In the genomic region with DNA sequence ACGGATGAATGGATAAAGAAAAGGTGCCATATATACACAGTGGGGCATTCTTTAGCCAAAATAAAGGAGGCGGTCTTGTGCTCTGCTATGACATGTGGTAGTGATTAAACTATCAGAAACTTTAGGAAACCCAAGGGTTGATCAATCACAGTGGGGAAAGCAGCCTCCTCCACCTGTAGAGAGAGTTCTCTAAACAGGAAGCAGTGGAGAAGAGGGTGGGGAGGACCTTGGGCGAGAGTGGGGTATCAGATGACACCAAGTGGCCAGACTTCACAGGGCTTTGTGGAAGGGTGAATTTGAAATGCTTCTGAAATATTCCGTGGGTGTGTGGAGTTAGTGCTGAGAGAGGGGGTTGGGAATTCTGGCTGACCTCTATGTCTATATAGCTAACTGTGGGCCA, we compare ENCODE assay signal across 40 mouse cellular contexts. TPM values are rescaled to one million over a fixed set of nuclear protein-coding genes. Genes with fewer than 3 reads are reported as not detected.
DNase-seq lines count a peak whose midpoint lies in the region; ATAC-seq lines count a peak whose summit lies in the region.
"Had no signal": no experiment of that assay in that cellular context is flagged by ENCODE, and none has a peak within 500 bp of the region (broad histone marks: within the 10 kb centered on the region; RNA-seq: fewer than 3 reads in every experiment).

No protein-coding gene starts in this region.

- H3K9me3 ChIP-seq in embryonic facial prominence, embryonic 14.5 days (ENCODE audit: control insufficient read depth, low read length): no peaks in the 10 kb centered on the region
- H3K9me3 ChIP-seq: G1E; kidney, embryonic 15.5 days; limb, embryonic 15.5 days; stomach, embryonic 15.5 days had no signal

- no peak overlapping the region for H3K9ac ChIP-seq in embryonic facial prominence, embryonic 14.5 days (ENCODE audit: low read depth, low read length)
- H3K9ac ChIP-seq: heart, embryonic 13.5 days; hindbrain, embryonic 15.5 days; kidney, embryonic 15.5 days; limb, embryonic 15.5 days; liver, embryonic 13.5 days; neural tube, embryonic 12.5 days; stomach, embryonic 15.5 days had no signal

- no peaks in the 10 kb centered on the region for H3K36me3 ChIP-seq in embryonic facial prominence, embryonic 14.5 days (ENCODE audit: control insufficient read depth, insufficient read depth, low read length)
- H3K36me3 ChIP-seq: G1E; heart, embryonic 13.5 days; hindbrain, embryonic 15.5 days; kidney, embryonic 15.5 days; limb, embryonic 15.5 days; liver, embryonic 13.5 days; neural tube, embryonic 12.5 days; stomach, embryonic 15.5 days had no signal

- peak; percentile 53 for DNase-seq in heart, adult 11 months
- no peak for DNase-seq in heart, postnatal 14 days
- DNase-seq in urinary bladder, postnatal 10 days (ENCODE audit: low spot score): peak; percentile 2
- no peak for DNase-seq in urinary bladder, postnatal 25 days (ENCODE audit: low spot score)
- peak; percentile 20 for DNase-seq in embryonic facial prominence, embryonic 14.5 days (ENCODE audit: low spot score)
- DNase-seq in mesoderm, embryonic 11.5 days (ENCODE audit: low read depth, low spot score): peak; percentile 47
- no peak for DNase-seq in B cell, adult 2 months
- DNase-seq in MN1 (ENCODE audit: low spot score): no peak
- DNase-seq: adrenal gland, postnatal 25 days; cerebellum, adult 11-12 months; cerebellum, adult 9-11 months; gastrocnemius, adult 2 months; gastrocnemius, postnatal 36 days; heart, postnatal 10 days; kidney, adult 18-20 months; kidney, postnatal 25 days; liver, embryonic 13.5 days; lung, adult 2 months; lung, postnatal 10 days; midbrain, embryonic 14.5 days had no signal

- intact Hi-C loops in heart, postnatal 14 days (cut with DNase I): no loop called here

- H3K4me3 ChIP-seq in embryonic facial prominence, embryonic 14.5 days (ENCODE audit: low read depth, low read length): no peak overlapping the region
- H3K4me3 ChIP-seq: gastrocnemius, adult 2 months; heart, embryonic 13.5 days; hindbrain, embryonic 15.5 days; kidney, embryonic 15.5 days; limb, embryonic 15.5 days; liver, embryonic 13.5 days; neural tube, embryonic 12.5 days; stomach, embryonic 15.5 days had no signal

- H3K4me2 ChIP-seq in embryonic facial prominence, embryonic 14.5 days (ENCODE audit: low read depth, low read length): no peak overlapping the region
- H3K4me2 ChIP-seq: heart, embryonic 13.5 days; hindbrain, embryonic 15.5 days; kidney, embryonic 15.5 days; limb, embryonic 15.5 days; liver, embryonic 13.5 days; neural tube, embryonic 12.5 days; stomach, embryonic 15.5 days had no signal

- H3K27ac ChIP-seq in embryonic facial prominence, embryonic 14.5 days (replicated peaks; ENCODE audit: low read depth, low read length): no peak overlapping the region
- H3K27ac ChIP-seq: gastrocnemius, adult 2 months; heart, embryonic 13.5 days; hindbrain, embryonic 15.5 days; kidney, embryonic 15.5 days; limb, embryonic 15.5 days; liver, embryonic 13.5 days; macrophage; neural tube, embryonic 12.5 days; stomach, embryonic 15.5 days had no signal

- no peaks in the 10 kb centered on the region for H3K4me1 ChIP-seq in embryonic facial prominence, embryonic 14.5 days (ENCODE audit: control insufficient read depth, insufficient read depth, low read length)
- H3K4me1 ChIP-seq: heart, embryonic 13.5 days; hindbrain, embryonic 15.5 days; kidney, embryonic 15.5 days; limb, embryonic 15.5 days; liver, embryonic 13.5 days; neural tube, embryonic 12.5 days; stomach, embryonic 15.5 days had no signal

- no peaks in the 10 kb centered on the region for H3K27me3 ChIP-seq in embryonic facial prominence, embryonic 14.5 days (replicated peaks; ENCODE audit: control insufficient read depth, insufficient read depth, low read length)
- H3K27me3 ChIP-seq: heart, embryonic 13.5 days; hindbrain, embryonic 15.5 days; kidney, embryonic 15.5 days; limb, embryonic 15.5 days; liver, embryonic 13.5 days; neural tube, embryonic 12.5 days; stomach, embryonic 15.5 days had no signal

- 22% methylated on average over 4 of the region's 4 CpGs for WGBS in embryonic facial prominence, embryonic 14.5 days

- ATAC-seq in embryonic facial prominence, embryonic 14.5 days (ENCODE audit: low read depth): peak; percentile 44; the same call in 1 of the 2 replicates
- ATAC-seq: forebrain, embryonic 14.5 days had no signal

RNA-seq across cellular contexts. Expression of gene Lypd9, which starts 0.9 kb away (rescaled TPM):
- not detected for total RNA-seq in heart, postnatal 14 days (2021)
- not detected in 2 replicates for polyA plus RNA-seq in embryonic facial prominence, embryonic 14.5 days (2014; fragmentation: Nextera tagmentation; extraction: Ambion mirVana)
- total RNA-seq: adrenal gland, postnatal 25 days; G1E; gastrocnemius, adult 2 months; gastrocnemius, postnatal 36 days; heart, adult 8-10 months; heart, postnatal 10 days; layer of hippocampus, adult 18-20 months; layer of hippocampus, postnatal 10 days; left cerebral cortex, adult 18-20 months; left cerebral cortex, postnatal 14 days; megakaryocyte-erythroid progenitor cell, adult 5-6 weeks; monocyte, adult 5-6 weeks had no signal
- polyA plus RNA-seq: cortical plate, adult 2 months; forebrain, embryonic 14.5 days; frontal cortex, adult 2 months; G1E; heart, embryonic 13.5 days; hindbrain, embryonic 15.5 days; intestine, embryonic 14.5 days; kidney, embryonic 15.5 days; limb, embryonic 15.5 days; liver, embryonic 13.5 days; lung, adult 2 months; macrophage; midbrain, embryonic 14.5 days; neural tube, embryonic 12.5 days; small intestine, adult 2 months; stomach, embryonic 15.5 days had no signal

RNA-seq across cellular contexts. Expression of gene Olfr30, which starts 8.5 kb away (rescaled TPM):
- total RNA-seq in heart, postnatal 14 days (2021): not detected
- polyA plus RNA-seq in embryonic facial prominence, embryonic 14.5 days (2014; fragmentation: Nextera tagmentation; extraction: Ambion mirVana): 0.13 and 0.15 TPM in 2 replicates
- total RNA-seq: adrenal gland, postnatal 25 days; G1E; gastrocnemius, adult 2 months; gastrocnemius, postnatal 36 days; heart, adult 8-10 months; heart, postnatal 10 days; layer of hippocampus, adult 18-20 months; layer of hippocampus, postnatal 10 days; left cerebral cortex, adult 18-20 months; left cerebral cortex, postnatal 14 days; megakaryocyte-erythroid progenitor cell, adult 5-6 weeks; monocyte, adult 5-6 weeks had no signal
- polyA plus RNA-seq: cortical plate, adult 2 months; forebrain, embryonic 14.5 days; frontal cortex, adult 2 months; G1E; heart, embryonic 13.5 days; hindbrain, embryonic 15.5 days; intestine, embryonic 14.5 days; kidney, embryonic 15.5 days; limb, embryonic 15.5 days; liver, embryonic 13.5 days; lung, adult 2 months; macrophage; midbrain, embryonic 14.5 days; neural tube, embryonic 12.5 days; small intestine, adult 2 months; stomach, embryonic 15.5 days had no signal

RNA-seq across cellular contexts. Expression of gene Gm12253, which starts 21.2 kb away (rescaled TPM):
- total RNA-seq in heart, postnatal 14 days (2021): not detected
- polyA plus RNA-seq in embryonic facial prominence, embryonic 14.5 days (2014; fragmentation: Nextera tagmentation; extraction: Ambion mirVana): not detected in 2 replicates
- total RNA-seq: adrenal gland, postnatal 25 days; G1E; gastrocnemius, adult 2 months; gastrocnemius, postnatal 36 days; heart, adult 8-10 months; heart, postnatal 10 days; layer of hippocampus, adult 18-20 months; layer of hippocampus, postnatal 10 days; left cerebral cortex, adult 18-20 months; left cerebral cortex, postnatal 14 days; megakaryocyte-erythroid progenitor cell, adult 5-6 weeks; monocyte, adult 5-6 weeks had no signal
- polyA plus RNA-seq: cortical plate, adult 2 months; forebrain, embryonic 14.5 days; frontal cortex, adult 2 months; G1E; heart, embryonic 13.5 days; hindbrain, embryonic 15.5 days; intestine, embryonic 14.5 days; kidney, embryonic 15.5 days; limb, embryonic 15.5 days; liver, embryonic 13.5 days; lung, adult 2 months; macrophage; midbrain, embryonic 14.5 days; neural tube, embryonic 12.5 days; small intestine, adult 2 months; stomach, embryonic 15.5 days had no signal

RNA-seq across cellular contexts. Expression of gene 1810065E05Rik, which starts 32.7 kb away (rescaled TPM):
- not detected for total RNA-seq in heart, postnatal 14 days (2021)
- polyA plus RNA-seq in embryonic facial prominence, embryonic 14.5 days (2014; fragmentation: Nextera tagmentation; extraction: Ambion mirVana): not detected in 2 replicates
- total RNA-seq: adrenal gland, postnatal 25 days; G1E; gastrocnemius, adult 2 months; gastrocnemius, postnatal 36 days; heart, adult 8-10 months; heart, postnatal 10 days; layer of hippocampus, adult 18-20 months; layer of hippocampus, postnatal 10 days; left cerebral cortex, adult 18-20 months; left cerebral cortex, postnatal 14 days; megakaryocyte-erythroid progenitor cell, adult 5-6 weeks; monocyte, adult 5-6 weeks had no signal
- polyA plus RNA-seq: cortical plate, adult 2 months; forebrain, embryonic 14.5 days; frontal cortex, adult 2 months; G1E; heart, embryonic 13.5 days; hindbrain, embryonic 15.5 days; intestine, embryonic 14.5 days; kidney, embryonic 15.5 days; limb, embryonic 15.5 days; liver, embryonic 13.5 days; lung, adult 2 months; macrophage; midbrain, embryonic 14.5 days; neural tube, embryonic 12.5 days had no signal

RNA-seq across cellular contexts. Expression of gene Olfr332, which starts 38.8 kb away (rescaled TPM):
- not detected for total RNA-seq in heart, postnatal 14 days (2021)
- 0.11 and 0.12 TPM in 2 replicates for polyA plus RNA-seq in embryonic facial prominence, embryonic 14.5 days (2014; fragmentation: Nextera tagmentation; extraction: Ambion mirVana)
- total RNA-seq: adrenal gland, postnatal 25 days; gastrocnemius, adult 2 months; gastrocnemius, postnatal 36 days; heart, adult 8-10 months; heart, postnatal 10 days; layer of hippocampus, adult 18-20 months; layer of hippocampus, postnatal 10 days; left cerebral cortex, adult 18-20 months; left cerebral cortex, postnatal 14 days; megakaryocyte-erythroid progenitor cell, adult 5-6 weeks; monocyte, adult 5-6 weeks had no signal
- polyA plus RNA-seq: cortical plate, adult 2 months; forebrain, embryonic 14.5 days; frontal cortex, adult 2 months; G1E; heart, embryonic 13.5 days; hindbrain, embryonic 15.5 days; intestine, embryonic 14.5 days; kidney, embryonic 15.5 days; limb, embryonic 15.5 days; liver, embryonic 13.5 days; lung, adult 2 months; macrophage; midbrain, embryonic 14.5 days; neural tube, embryonic 12.5 days; small intestine, adult 2 months; stomach, embryonic 15.5 days had no signal

Comparison
In these comparisons a context has a peak if more than half of its experiments do, and no peak if none do; other contexts are left out.
1. DNase-seq: peak in heart, adult 11 months (single experiment), urinary bladder, postnatal 10 days (single experiment), embryonic facial prominence, embryonic 14.5 days (single experiment) and mesoderm, embryonic 11.5 days (single experiment); none in heart, postnatal 14 days (0 of 2), urinary bladder, postnatal 25 days (single experiment), B cell, adult 2 months (0 of 2) and MN1 (single experiment).